Mouse (Mus musculus): ENCODE measurements at regions not wholly inside any gene's neighbourhood (a gene's known extent, or its start where the extent isn't known, plus 50 kb on each side); places are given as distances from the start of the nearest gene placed in this dataset.

DNA sequence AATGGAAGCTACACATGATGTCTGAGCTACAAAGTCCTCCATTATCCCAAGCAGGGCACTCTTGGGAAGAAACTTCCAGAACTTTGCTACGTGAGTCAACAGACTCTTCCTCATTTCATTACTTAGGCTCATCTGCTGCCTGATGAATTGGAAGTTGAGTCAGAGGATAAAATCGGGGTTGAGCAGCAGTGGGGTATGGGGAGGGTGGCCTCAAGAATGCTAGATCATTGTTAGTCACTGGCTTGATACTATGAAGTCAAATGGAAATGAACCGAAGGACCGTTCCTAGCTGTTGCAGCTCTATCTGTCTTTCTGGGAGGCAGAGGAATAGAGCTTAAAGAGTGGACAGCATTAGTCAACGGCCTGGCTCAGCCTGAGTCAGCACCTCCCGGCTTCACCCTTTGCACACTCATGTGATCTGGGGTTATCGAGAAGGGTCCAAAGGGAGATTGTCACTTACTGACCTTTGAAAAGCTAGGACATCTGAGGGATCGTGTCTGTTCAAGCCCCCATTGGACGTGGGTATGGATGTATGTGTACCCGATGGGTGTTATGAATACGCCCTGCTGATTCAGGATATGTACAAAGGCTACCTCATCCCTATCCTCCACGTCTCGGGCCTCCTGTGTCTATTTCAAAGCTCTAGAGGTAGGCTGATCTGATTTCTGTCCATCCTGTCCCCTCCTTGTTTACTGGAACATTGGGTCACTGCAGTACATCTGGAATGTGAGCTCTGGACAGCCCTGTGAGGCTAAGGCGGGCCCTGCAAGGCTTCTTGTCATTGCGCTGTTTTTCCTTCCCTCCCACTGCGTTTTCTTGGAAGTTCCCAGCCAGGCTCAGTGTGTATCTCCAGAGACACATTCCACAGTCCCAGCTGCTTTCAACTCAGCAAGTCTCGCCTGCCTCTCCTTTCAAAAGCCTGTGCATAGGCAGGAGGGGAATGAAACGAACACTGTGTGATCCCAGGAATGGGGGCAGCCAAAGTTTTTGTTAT is 135.4 kb upstream of the Zfp648 start:
- Histone ChIP-seq H3K4me3 (ENCODE audit: control insufficient read depth, insufficient read depth, low read length) (no peak overlapping the region), H3K27ac (ENCODE audit: control insufficient read depth, insufficient read depth, low read length) (no peak overlapping the region), H3K4me1 (replicated peaks; ENCODE audit: control insufficient read depth, insufficient read depth, low read length) (no peaks in the 10 kb centered on the region), H3K27me3 (ENCODE audit: control insufficient read depth, insufficient read depth, low read length) (no peaks in the 10 kb centered on the region), H3K36me3 (ENCODE audit: control insufficient read depth, insufficient read depth, low read length) (no peaks in the 10 kb centered on the region)
- 91% methylated on average over 18 of the region's 18 CpGs for WGBS
- no peak for DNase-seq
- no peak for TF ChIP-seq CTCF (IDR thresholded peaks at IDR 0.05; ENCODE audit: borderline replicate concordance, control insufficient read depth, extremely low read depth, insufficient read depth, low read length, poor library complexity)
- no peak for TF ChIP-seq POLR2A (IDR thresholded peaks at IDR 0.05; ENCODE audit: control insufficient read depth, extremely low read depth, insufficient read depth, low read length, poor library complexity)

DNA sequence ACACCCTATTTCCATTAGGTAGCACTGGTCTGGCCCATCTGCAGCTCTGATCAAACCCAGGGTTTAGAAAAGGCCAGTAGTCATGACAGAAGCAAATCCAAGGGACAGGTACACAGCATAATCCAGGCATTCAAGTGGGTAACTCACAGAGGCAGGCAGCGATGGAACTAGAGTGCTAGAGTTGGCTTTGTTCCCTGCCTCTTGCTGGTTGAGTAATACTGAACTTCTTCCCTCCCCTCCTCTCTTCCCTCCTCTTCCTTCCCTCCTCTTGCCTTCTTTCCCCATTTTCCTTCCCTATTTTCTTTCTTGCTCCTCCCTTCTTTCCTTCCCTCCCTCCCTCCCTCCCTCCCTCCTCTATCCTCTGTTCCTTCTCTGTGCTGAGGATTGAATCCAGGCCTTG is 133.1 kb upstream of the Zfp648 start:
- no peak overlapping the region for H3K27ac ChIP-seq (ENCODE audit: control insufficient read depth, insufficient read depth, low read length)
- no peak for DNase-seq
- H3K4me3 ChIP-seq (ENCODE audit: control insufficient read depth, insufficient read depth, low read length): no peak overlapping the region
- no peak for TF ChIP-seq POLR2A (IDR thresholded peaks at IDR 0.05; ENCODE audit: control insufficient read depth, extremely low read depth, insufficient read depth, low read length, poor library complexity)
- no peak for TF ChIP-seq CTCF (IDR thresholded peaks at IDR 0.05; ENCODE audit: borderline replicate concordance, control insufficient read depth, extremely low read depth, insufficient read depth, low read length, poor library complexity)
- H3K36me3 ChIP-seq (ENCODE audit: control insufficient read depth, insufficient read depth, low read length): no peaks in the 10 kb centered on the region
- no peaks in the 10 kb centered on the region for H3K4me1 ChIP-seq (replicated peaks; ENCODE audit: control insufficient read depth, insufficient read depth, low read length)
- 91% methylated on average over 1 of the region's 1 CpGs for WGBS
- no peaks in the 10 kb centered on the region for H3K27me3 ChIP-seq (ENCODE audit: control insufficient read depth, insufficient read depth, low read length)

DNA sequence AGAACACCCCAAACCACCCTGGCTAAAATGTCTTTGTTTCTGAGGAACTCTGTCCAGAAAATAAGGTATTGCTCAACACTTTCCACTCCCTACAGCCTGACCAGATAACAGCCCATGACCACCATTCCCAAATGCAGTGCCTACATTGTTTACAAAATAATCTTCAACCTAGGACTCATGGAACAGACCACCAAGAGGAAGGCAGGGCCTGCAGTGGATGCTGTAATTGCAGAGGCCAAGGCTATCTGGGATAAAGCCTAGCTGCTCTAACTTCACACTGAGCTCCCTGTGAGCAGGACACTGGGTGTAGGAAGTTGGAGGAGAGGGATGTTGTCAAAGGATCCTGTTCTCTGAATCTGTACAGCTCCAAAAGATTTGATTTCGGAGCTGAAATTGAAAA is 126.7 kb upstream of the Zfp648 start:
- no peaks in the 10 kb centered on the region for H3K36me3 ChIP-seq (ENCODE audit: control insufficient read depth, insufficient read depth, low read length)
- H3K27me3 ChIP-seq (ENCODE audit: control insufficient read depth, insufficient read depth, low read length): no peaks in the 10 kb centered on the region
- TF ChIP-seq CTCF (IDR thresholded peaks at IDR 0.05; ENCODE audit: borderline replicate concordance, control insufficient read depth, extremely low read depth, insufficient read depth, low read length, poor library complexity) (no peak), POLR2A (IDR thresholded peaks at IDR 0.05; ENCODE audit: control insufficient read depth, extremely low read depth, insufficient read depth, low read length, poor library complexity) (no peak)
- no peak overlapping the region for H3K4me3 ChIP-seq (ENCODE audit: control insufficient read depth, insufficient read depth, low read length)
- H3K4me1 ChIP-seq (replicated peaks; ENCODE audit: control insufficient read depth, insufficient read depth, low read length): no peaks in the 10 kb centered on the region
- H3K27ac ChIP-seq (ENCODE audit: control insufficient read depth, insufficient read depth, low read length): no peak overlapping the region
- WGBS: 98% methylated on average over 1 of the region's 1 CpGs
- no peak for DNase-seq

DNA sequence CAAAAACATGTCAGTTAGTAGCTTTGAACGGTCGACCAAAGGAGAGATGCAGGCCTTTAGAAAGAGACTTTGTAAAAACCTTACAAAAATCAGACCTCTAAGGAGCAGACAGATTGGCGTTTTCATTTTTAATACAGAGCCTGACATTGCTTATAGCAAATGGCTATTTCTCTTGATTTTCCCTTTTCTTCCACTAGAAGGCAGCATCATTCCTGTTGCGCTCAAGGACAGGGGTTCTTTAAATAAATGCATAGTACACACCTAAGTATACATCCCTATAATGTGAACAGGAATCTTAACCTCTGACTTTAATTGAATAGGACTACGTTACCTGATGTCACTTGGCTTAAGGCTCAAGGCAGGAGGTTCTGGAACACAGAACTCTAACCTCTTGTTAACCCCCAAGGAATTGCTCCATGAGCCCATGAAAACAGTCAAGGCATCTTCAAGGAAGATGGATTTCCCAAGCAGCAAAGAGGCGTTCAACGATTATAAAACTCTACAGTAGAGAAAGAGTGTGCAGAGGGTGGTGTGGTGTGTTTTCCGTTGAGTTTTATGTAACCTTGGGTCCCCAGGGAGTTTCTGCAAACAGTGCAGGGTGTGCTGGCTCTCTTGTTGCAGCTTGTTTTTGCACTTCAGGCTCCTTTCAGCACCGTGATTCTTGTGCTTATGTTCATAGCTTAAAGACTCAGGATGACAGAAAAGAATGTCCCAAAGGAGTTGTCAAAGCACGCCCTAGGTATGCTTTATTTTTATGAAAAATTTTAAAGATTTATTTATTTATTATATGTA is 124.1 kb upstream of the Zfp648 start:
- Histone ChIP-seq H3K27me3 (ENCODE audit: control insufficient read depth, insufficient read depth, low read length) (no peaks in the 10 kb centered on the region), H3K4me3 (ENCODE audit: control insufficient read depth, insufficient read depth, low read length) (no peak overlapping the region), H3K27ac (ENCODE audit: control insufficient read depth, insufficient read depth, low read length) (no peak overlapping the region), H3K36me3 (ENCODE audit: control insufficient read depth, insufficient read depth, low read length) (no peaks in the 10 kb centered on the region), H3K4me1 (replicated peaks; ENCODE audit: control insufficient read depth, insufficient read depth, low read length) (no peaks in the 10 kb centered on the region)
- TF ChIP-seq POLR2A (IDR thresholded peaks at IDR 0.05; ENCODE audit: control insufficient read depth, extremely low read depth, insufficient read depth, low read length, poor library complexity) (no peak), CTCF (IDR thresholded peaks at IDR 0.05; ENCODE audit: borderline replicate concordance, control insufficient read depth, extremely low read depth, insufficient read depth, low read length, poor library complexity) (no peak)
- WGBS: 63% methylated on average over 10 of the region's 10 CpGs
- DNase-seq: no peak

DNA sequence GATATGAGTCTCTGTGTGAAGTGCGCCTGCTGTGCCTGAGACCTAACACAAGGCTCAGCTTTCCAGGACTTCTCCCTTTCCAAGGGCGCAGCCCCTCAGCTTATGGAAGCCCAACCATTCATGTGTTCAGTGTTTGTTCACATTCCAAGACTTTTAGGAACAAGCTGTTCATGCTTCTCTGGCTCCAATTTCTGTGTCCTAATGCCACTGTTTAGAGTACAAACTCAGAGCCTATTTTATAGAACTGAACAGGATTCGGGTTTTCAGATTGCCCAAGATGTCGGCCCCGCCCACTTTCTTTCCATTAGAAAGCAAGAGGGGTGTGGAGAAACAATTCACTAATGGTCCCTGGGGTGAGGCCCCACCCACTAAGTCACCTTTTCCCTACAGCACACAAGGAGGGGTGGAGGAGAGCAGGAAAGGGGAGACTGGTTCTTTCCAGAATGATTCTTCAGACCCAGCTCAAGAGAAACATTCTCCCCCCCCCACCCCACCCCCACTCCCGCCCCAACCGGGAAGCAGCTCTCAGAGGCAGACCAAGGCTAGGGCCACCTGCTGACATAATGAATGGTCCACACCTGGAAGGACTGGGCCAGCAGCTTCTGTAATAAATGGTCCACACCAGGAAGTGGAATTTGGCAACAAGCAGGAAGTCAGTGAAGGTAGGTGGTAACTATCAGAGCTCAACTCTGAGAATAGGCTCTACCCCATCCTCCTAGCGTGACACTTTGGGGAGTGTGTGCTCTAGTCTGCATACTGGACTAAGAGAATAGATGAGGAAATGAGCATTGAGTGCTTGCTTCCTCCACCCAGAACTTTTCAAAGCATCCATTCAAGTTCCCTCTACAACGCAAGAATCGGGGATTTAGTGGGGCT is 120.2 kb upstream of the Zfp648 start:
- no peaks in the 10 kb centered on the region for H3K27me3 ChIP-seq (ENCODE audit: control insufficient read depth, insufficient read depth, low read length)
- no peak overlapping the region for H3K4me3 ChIP-seq (ENCODE audit: control insufficient read depth, insufficient read depth, low read length)
- H3K36me3 ChIP-seq (ENCODE audit: control insufficient read depth, insufficient read depth, low read length): no peaks in the 10 kb centered on the region
- H3K27ac ChIP-seq (ENCODE audit: control insufficient read depth, insufficient read depth, low read length): no peak overlapping the region
- H3K4me1 ChIP-seq (replicated peaks; ENCODE audit: control insufficient read depth, insufficient read depth, low read length): no peaks in the 10 kb centered on the region
- TF ChIP-seq CTCF (IDR thresholded peaks at IDR 0.05; ENCODE audit: borderline replicate concordance, control insufficient read depth, extremely low read depth, insufficient read depth, low read length, poor library complexity) (no peak), POLR2A (IDR thresholded peaks at IDR 0.05; ENCODE audit: control insufficient read depth, extremely low read depth, insufficient read depth, low read length, poor library complexity) (no peak)
- no peak for DNase-seq
- WGBS: 88% methylated on average over 10 of the region's 10 CpGs

DNA sequence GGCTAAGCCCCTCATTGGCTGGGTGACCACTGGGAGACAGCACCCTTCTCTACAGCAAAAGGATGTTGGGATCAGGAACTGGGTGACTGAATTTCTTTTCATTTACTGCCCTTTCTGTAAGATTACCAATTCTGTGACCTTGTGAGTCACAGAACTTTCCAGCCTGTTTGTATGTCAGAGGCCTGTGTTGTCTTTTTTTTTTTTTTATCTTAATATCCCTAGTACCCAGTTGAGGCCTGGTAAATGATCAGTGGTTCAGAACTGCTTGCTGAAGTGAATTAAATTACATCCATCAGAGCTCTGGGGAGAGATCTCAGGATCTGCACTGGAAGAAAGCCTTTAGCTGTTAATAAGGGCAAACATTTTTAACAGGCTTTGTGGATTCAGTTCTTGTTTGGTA is 114.8 kb upstream of the Zfp648 start:
- no peaks in the 10 kb centered on the region for H3K36me3 ChIP-seq (ENCODE audit: control insufficient read depth, insufficient read depth, low read length)
- no peak for TF ChIP-seq POLR2A (IDR thresholded peaks at IDR 0.05; ENCODE audit: control insufficient read depth, extremely low read depth, insufficient read depth, low read length, poor library complexity)
- no peak for TF ChIP-seq CTCF (IDR thresholded peaks at IDR 0.05; ENCODE audit: borderline replicate concordance, control insufficient read depth, extremely low read depth, insufficient read depth, low read length, poor library complexity)

More for the DNA sequence above, 114.8 kb upstream of the Zfp648 start:
- H3K27ac ChIP-seq (ENCODE audit: control insufficient read depth, insufficient read depth, low read length): no peak overlapping the region
- no peak overlapping the region for H3K4me3 ChIP-seq (ENCODE audit: control insufficient read depth, insufficient read depth, low read length)
- no peaks in the 10 kb centered on the region for H3K27me3 ChIP-seq (ENCODE audit: control insufficient read depth, insufficient read depth, low read length)
- no peaks in the 10 kb centered on the region for H3K4me1 ChIP-seq (replicated peaks; ENCODE audit: control insufficient read depth, insufficient read depth, low read length)
- DNase-seq: no peak

Data from thymus, adult 2 months (tissue).